Mouse (Mus musculus): ENCODE data around the gene Rpp21. TPM values are rescaled to one million over a fixed set of nuclear protein-coding genes. Genes with fewer than 3 reads are reported as not detected.

The Rpp21 gene
- polyA plus RNA-seq, 1 experiment, result 32.1 TPM

DNA sequence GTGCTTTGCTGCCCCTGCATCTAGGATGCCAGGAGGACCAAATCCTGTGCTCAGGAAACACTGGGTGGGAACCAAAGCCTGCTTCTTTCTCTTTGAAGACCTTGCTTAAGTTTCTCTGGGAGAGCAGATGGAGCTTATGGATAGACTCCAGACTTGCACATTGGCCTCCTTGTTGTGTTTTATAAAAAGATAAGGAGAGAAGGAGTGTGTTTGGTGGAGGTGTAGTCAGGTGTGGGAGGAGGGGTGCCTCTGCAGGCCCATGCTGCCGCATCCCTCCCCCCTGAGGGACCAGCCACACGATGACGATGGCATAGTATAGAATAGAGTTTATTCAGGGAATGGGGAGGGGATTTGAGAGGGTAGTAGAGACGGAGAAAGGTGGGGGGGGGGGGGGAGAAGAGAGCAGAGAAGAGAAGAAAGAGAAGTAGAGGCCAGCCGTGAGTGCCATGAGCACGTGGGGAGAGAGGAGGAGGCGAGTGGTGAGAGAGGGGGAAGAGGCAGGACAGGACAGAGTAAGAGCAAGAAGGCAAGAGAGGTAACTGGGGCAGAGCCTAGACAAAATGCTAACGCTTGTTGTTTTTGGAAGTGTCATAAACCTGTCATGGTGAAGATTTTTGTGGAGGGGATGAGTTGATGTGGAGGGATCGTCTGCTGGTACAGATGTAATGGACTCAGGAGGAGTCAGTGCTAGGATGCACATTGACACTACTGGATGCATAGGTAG is 14.9 kb upstream of the Rpp21 start:
- TF ChIP-seq EP300 (IDR thresholded peaks at IDR 0.05; ENCODE audit: insufficient read depth, low read depth, low read length) (no peak), POLR2A (IDR thresholded peaks at IDR 0.05; ENCODE audit: insufficient read depth, low read length) (no peak), CTCF (IDR thresholded peaks at IDR 0.05; ENCODE audit: low read depth, low read length) (no peak)
- 0 out of 2 replicates have a peak, but pooled peaks cover under 1% of the 10 kb centered on the region for H3K36me3 ChIP-seq (ENCODE audit: control insufficient read depth, insufficient read depth, low read length, poor library complexity, severe bottlenecking)

GRCm38 (mm10) chr17:36271586-36272256 is 13.9 kb upstream of the Rpp21 start, which contains the start of gene Trim39:
Trim39 (minus strand) TSS chr17:36272247.
- Histone ChIP-seq H3K9me3 (replicated peaks; ENCODE audit: control insufficient read depth, insufficient read depth, low read length, poor library complexity, severe bottlenecking) (no peaks in the 10 kb centered on the region), H3K9ac (ENCODE audit: low read depth, poor library complexity, severe bottlenecking) (peak within 1 kb of the TSS; percentile 92), H3K36me3 (ENCODE audit: control insufficient read depth, insufficient read depth, low read length, poor library complexity, severe bottlenecking) (peaks cover 9% of the 10 kb centered on the region), H3K27me3 (ENCODE audit: control insufficient read depth, insufficient read depth, low read length, poor library complexity, severe bottlenecking) (no peaks in the 10 kb centered on the region), H3K27ac (ENCODE audit: insufficient read depth, low read length) (peak within 1 kb of the TSS; percentile 49; the same call in 1 of the 2 replicates), H3K4me1 (ENCODE audit: control insufficient read depth, insufficient read depth, low read length) (no peaks in the 10 kb centered on the region), H3K4me3 (ENCODE audit: low read depth, low read length) (peak within 1 kb of the TSS; percentile 88)
- no peak for TF ChIP-seq CTCF (IDR thresholded peaks at IDR 0.05; ENCODE audit: low read depth, low read length)

More for the DNA sequence above, 14.9 kb upstream of the Rpp21 start:
- Histone ChIP-seq H3K4me1 (ENCODE audit: control insufficient read depth, insufficient read depth, low read length) (no peaks in the 10 kb centered on the region), H3K4me3 (ENCODE audit: low read depth, low read length) (no peak overlapping the region; the same call in 1 of the 2 replicates), H3K9me3 (replicated peaks; ENCODE audit: control insufficient read depth, insufficient read depth, low read length, poor library complexity, severe bottlenecking) (no peaks in the 10 kb centered on the region), H3K27ac (ENCODE audit: insufficient read depth, low read length) (no peak overlapping the region), H3K9ac (ENCODE audit: low read depth, poor library complexity, severe bottlenecking) (no peak overlapping the region), H3K27me3 (ENCODE audit: control insufficient read depth, insufficient read depth, low read length, poor library complexity, severe bottlenecking) (no peaks in the 10 kb centered on the region)

- no peak overlapping the region for H3K27ac ChIP-seq (ENCODE audit: insufficient read depth, low read length)
- TF ChIP-seq CTCF (IDR thresholded peaks at IDR 0.05; ENCODE audit: low read depth, low read length) (no peak), EP300 (IDR thresholded peaks at IDR 0.05; ENCODE audit: insufficient read depth, low read depth, low read length) (0 out of 2 replicates have a peak, but pooled peaks have one; percentile 6), POLR2A (IDR thresholded peaks at IDR 0.05; ENCODE audit: insufficient read depth, low read length) (no peak)
- H3K9ac ChIP-seq (ENCODE audit: low read depth, poor library complexity, severe bottlenecking), result peak overlapping the region; percentile 92
- H3K36me3 ChIP-seq (ENCODE audit: control insufficient read depth, insufficient read depth, low read length, poor library complexity, severe bottlenecking), result peaks cover 11% of the 10 kb centered on the region
- peak overlapping the region; percentile 88 for H3K4me3 ChIP-seq (ENCODE audit: low read depth, low read length)
- no peaks in the 10 kb centered on the region for H3K27me3 ChIP-seq (ENCODE audit: control insufficient read depth, insufficient read depth, low read length, poor library complexity, severe bottlenecking)
- no peaks in the 10 kb centered on the region for H3K4me1 ChIP-seq (ENCODE audit: control insufficient read depth, insufficient read depth, low read length)
- H3K9me3 ChIP-seq (replicated peaks; ENCODE audit: control insufficient read depth, insufficient read depth, low read length, poor library complexity, severe bottlenecking), result no peaks in the 10 kb centered on the region
These were observed 13.2 kb upstream of the Rpp21 start for GRCm38 (mm10) chr17:36270956-36271585.

DNA sequence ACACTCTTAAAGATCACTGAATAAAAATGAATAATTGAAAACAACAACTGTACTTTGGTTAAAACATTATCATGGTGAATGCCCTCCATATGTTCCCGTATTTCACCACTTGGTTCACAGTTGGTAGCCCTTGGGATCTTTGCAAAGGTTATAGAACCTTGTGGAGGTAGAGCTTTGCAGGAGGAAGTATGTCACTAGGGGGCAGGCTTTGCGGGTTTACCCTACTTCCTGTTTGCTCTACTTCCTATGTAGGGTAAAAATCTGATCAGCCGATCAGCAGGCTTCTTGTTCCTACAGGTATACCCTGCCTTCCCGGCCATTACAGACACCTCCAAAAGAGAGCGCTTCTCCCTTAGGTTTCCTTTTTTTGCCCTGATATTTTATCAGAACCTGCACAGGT is 8.0 kb upstream of the Rpp21 start:
- Histone ChIP-seq H3K9me3 (replicated peaks; ENCODE audit: control insufficient read depth, insufficient read depth, low read length, poor library complexity, severe bottlenecking) (no peaks in the 10 kb centered on the region), H3K4me3 (ENCODE audit: low read depth, low read length) (no peak overlapping the region), H3K27me3 (ENCODE audit: control insufficient read depth, insufficient read depth, low read length, poor library complexity, severe bottlenecking) (no peaks in the 10 kb centered on the region), H3K27ac (ENCODE audit: insufficient read depth, low read length) (peak overlapping the region; percentile 25; the same call in 1 of the 2 replicates), H3K9ac (ENCODE audit: low read depth, poor library complexity, severe bottlenecking) (no peak overlapping the region; the same call in 1 of the 2 replicates), H3K36me3 (ENCODE audit: control insufficient read depth, insufficient read depth, low read length, poor library complexity, severe bottlenecking) (peaks cover 30% of the 10 kb centered on the region), H3K4me1 (ENCODE audit: control insufficient read depth, insufficient read depth, low read length) (no peaks in the 10 kb centered on the region)
- TF ChIP-seq POLR2A (IDR thresholded peaks at IDR 0.05; ENCODE audit: insufficient read depth, low read length) (no peak), CTCF (IDR thresholded peaks at IDR 0.05; ENCODE audit: low read depth, low read length) (no peak), EP300 (IDR thresholded peaks at IDR 0.05; ENCODE audit: insufficient read depth, low read depth, low read length) (no peak)

DNA sequence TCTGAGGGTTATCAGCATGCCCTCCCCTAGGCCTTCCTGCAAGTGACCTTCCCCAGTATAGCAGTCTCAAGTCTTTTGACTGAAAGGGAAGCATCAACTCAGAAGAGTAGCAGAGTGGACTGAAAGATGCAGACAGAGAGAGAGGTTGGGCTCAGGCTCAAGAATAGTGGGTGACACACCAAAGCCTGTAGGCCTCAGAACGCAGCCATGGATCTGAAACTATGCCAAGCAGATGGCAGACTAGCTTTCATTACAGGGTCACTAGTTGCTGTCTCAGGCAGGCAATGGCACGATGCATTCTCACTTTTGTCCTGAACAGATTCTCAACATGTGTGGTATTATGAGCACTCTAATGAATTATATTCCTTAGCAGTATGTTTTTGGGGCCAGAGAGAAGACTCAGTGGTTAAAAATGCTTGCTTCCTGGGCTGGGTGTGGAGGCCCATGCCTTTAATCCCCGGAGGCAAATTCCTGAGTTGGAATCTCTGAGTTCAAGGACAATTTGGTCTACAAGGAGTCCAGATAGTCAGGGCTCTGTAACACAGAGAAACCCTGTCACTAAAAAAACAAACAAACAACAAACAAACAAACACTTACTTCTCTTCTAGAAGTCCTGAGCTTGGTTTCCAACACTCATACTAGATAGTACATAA is 6.5 kb upstream of the Rpp21 start:
- no peak overlapping the region for H3K4me3 ChIP-seq (ENCODE audit: low read depth, low read length)
- TF ChIP-seq EP300 (IDR thresholded peaks at IDR 0.05; ENCODE audit: insufficient read depth, low read depth, low read length) (no peak), POLR2A (IDR thresholded peaks at IDR 0.05; ENCODE audit: insufficient read depth, low read length) (no peak), CTCF (IDR thresholded peaks at IDR 0.05; ENCODE audit: low read depth, low read length) (no peak)
- H3K27ac ChIP-seq (ENCODE audit: insufficient read depth, low read length), result no peak overlapping the region
- peaks cover 33% of the 10 kb centered on the region for H3K36me3 ChIP-seq (ENCODE audit: control insufficient read depth, insufficient read depth, low read length, poor library complexity, severe bottlenecking)
- H3K4me1 ChIP-seq (ENCODE audit: control insufficient read depth, insufficient read depth, low read length), result no peaks in the 10 kb centered on the region
- H3K9me3 ChIP-seq (replicated peaks; ENCODE audit: control insufficient read depth, insufficient read depth, low read length, poor library complexity, severe bottlenecking), result no peaks in the 10 kb centered on the region
- no peak overlapping the region for H3K9ac ChIP-seq (ENCODE audit: low read depth, poor library complexity, severe bottlenecking)
- H3K27me3 ChIP-seq (ENCODE audit: control insufficient read depth, insufficient read depth, low read length, poor library complexity, severe bottlenecking), result no peaks in the 10 kb centered on the region

All from ES-Bruce4 (cell line).